Mouse (Mus musculus) heart, embryonic 14.5 days (tissue): ENCODE results near the gene Arhgap33. TPM values are rescaled to one million over a fixed set of nuclear protein-coding genes. Genes with fewer than 3 reads are reported as not detected.

Experiments
- ATAC-seq: fragments of 200-750 bp; cut with Nextera tagmentation; 2 replicates; pipeline ENCODE4 v1.8.0; 2017; ENCODE audit warnings: low read depth, moderate TSS enrichment; ENCODE audit not compliant: insufficient number of reproducible peaks, insufficient read depth, low FRiP score
- H3K27ac ChIP-seq, 2 experiments: fragments of 200-500 bp in 1 of 2; fragments of 300-500 bp in 1 of 2; sonication (generic) in 1 of 2; replicated peaks in 1 of 2; 2 replicates each; pipeline ENCODE4 v1.5.1; 2012 to 2014; ENCODE audit warnings: low read depth in 2 of 2, low read length in 2 of 2, control low read depth in 1 of 2, mild to moderate bottlenecking in 1 of 2, mixed read lengths in 1 of 2; ENCODE audit not compliant: control insufficient read depth in 1 of 2, insufficient read depth in 1 of 2
- H3K27me3 ChIP-seq: fragments of 300-500 bp; sonication (generic); 2 replicates; pipeline ENCODE4 v1.6.1; 2014; ENCODE audit warnings: mild to moderate bottlenecking, low read length, control low read depth; ENCODE audit not compliant: control insufficient read depth, insufficient read depth
- H3K36me3 ChIP-seq: fragments of 300-500 bp; sonication (generic); 2 replicates; pipeline ENCODE4 v1.6.1; 2014; ENCODE audit warnings: mild to moderate bottlenecking, control low read depth, low read length, mixed read lengths; ENCODE audit not compliant: control insufficient read depth, insufficient read depth
- H3K4me1 ChIP-seq, 2 experiments: fragments of 200-500 bp in 1 of 2; fragments of 300-500 bp in 1 of 2; sonication (generic) in 1 of 2; 2 replicates each; pipeline ENCODE4 v1.6.1; 2012 to 2014; ENCODE audit warnings: low read length in 2 of 2, control low read depth in 1 of 2, mixed read lengths in 1 of 2; ENCODE audit not compliant: control insufficient read depth in 2 of 2, insufficient read depth in 2 of 2
- H3K4me2 ChIP-seq: fragments of 300-500 bp; sonication (generic); 2 replicates; pipeline ENCODE4 v1.6.1; 2014; ENCODE audit warnings: mild to moderate bottlenecking, low read length
- H3K4me3 ChIP-seq, 2 experiments: fragments of 200-500 bp in 1 of 2; fragments of 300-500 bp in 1 of 2; sonication (generic) in 1 of 2; 2 replicates each; pipeline ENCODE4 v1.5.1; 2012 to 2014; ENCODE audit warnings: low read length in 2 of 2, mild to moderate bottlenecking in 2 of 2, control low read depth in 1 of 2, low read depth in 1 of 2, moderate library complexity in 1 of 2; ENCODE audit not compliant: control insufficient read depth in 1 of 2, insufficient read depth in 1 of 2
- H3K9ac ChIP-seq: fragments of 300-500 bp; sonication (generic); 2 replicates; pipeline ENCODE4 v1.6.1; 2014; ENCODE audit warnings: mild to moderate bottlenecking, low read length
- H3K9me3 ChIP-seq: fragments of 300-500 bp; sonication (generic); 2 replicates; pipeline ENCODE4 v1.6.1; 2016; ENCODE audit warnings: low read length, control low read depth; ENCODE audit not compliant: control insufficient read depth
- WGBS: fragments of 180-500 bp; shearing (Covaris S2); extraction: QIAGEN DNeasy Blood & Tissue Kit; methylation state at CpG from one replicate; pipeline ENCODE4 v1.1.7; 2014; 5-methylcytosine and 5-hydroxymethylcytosine counted together
- polyA plus RNA-seq: library from polyadenylated mRNA; unstranded; fragments of >200 nt; fragmentation: Nextera tagmentation; extraction: Ambion mirVana; gene quantifications from 2 replicates; pipeline ENCODE4 v1.2.1, GENCODE M21; 2014

The Arhgap33 gene
- polyA plus RNA-seq, 1 experiment from 2014 or later, result 9.0 TPM

DNA sequence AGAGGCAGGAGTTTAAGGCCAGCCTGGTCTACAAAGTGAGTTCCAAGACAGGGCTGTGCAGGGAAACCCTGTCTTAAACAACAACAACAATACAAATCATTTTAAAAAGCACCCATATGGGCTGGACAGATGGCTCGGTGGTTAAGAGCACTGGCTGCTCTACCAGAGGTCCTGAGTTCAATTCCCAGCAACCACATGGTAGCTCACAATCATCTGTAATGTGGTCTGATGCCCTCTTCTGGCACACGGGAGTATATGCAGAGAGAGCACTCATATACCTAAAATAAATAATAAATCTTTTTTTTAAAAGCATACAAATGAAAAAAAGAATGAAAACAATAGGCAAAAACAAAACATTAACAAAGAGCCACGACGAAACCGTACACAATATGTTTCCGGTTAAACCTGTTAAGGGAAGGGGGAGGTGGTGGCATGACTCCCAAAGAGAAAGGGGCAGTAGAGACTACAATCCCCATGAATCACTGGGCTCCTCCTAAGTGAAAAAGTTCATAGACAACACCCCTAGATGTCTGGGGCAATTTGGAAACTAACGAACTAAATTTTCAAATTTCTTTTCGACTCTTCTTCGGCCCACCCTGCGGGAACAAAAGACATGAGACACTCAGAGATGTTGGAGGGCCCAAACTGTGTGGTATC is 16.7 kb upstream of the Arhgap33 start:
- H3K9me3 ChIP-seq, result no peaks in the 10 kb centered on the region
- H3K36me3 ChIP-seq, result peaks cover 47% of the 10 kb centered on the region
- H3K27me3 ChIP-seq, result no peaks in the 10 kb centered on the region
- ATAC-seq, result peak; percentile 27
- peak overlapping the region; percentile 86 for H3K4me2 ChIP-seq
- peak overlapping the region; percentile 98 for H3K27ac ChIP-seq
- peak overlapping the region; percentile 89 for H3K9ac ChIP-seq
- H3K4me1 ChIP-seq, result peaks cover 8 to 14% of the 10 kb centered on the region in 2 experiments
- WGBS, result 3% methylated on average over 10 of the region's 10 CpGs
- peak overlapping the region; percentile 73 to 87 for H3K4me3 ChIP-seq

DNA sequence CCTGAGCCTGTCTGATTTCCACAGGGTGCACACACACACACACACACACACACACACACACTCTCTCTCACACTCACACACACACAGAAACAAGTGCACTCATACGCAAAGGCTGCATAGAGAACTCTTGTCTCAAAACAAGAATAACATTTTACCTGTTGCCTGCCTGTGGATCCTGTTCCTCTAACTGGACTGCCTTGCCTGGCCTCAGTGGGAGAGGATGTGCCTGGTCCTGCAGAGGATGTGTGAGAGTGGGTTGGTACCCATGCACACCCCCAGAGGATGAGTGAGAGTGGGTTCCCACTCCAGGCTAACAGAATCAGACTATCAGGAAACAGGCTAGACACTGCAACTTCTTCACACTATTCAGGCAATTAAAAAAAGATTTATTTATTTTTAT is 15.7 kb upstream of the Arhgap33 start:
- Histone ChIP-seq H3K27ac (no peak overlapping the region), H3K27me3 (no peaks in the 10 kb centered on the region), H3K9me3 (no peaks in the 10 kb centered on the region), H3K36me3 (peaks cover 47% of the 10 kb centered on the region), H3K4me3 (no peak overlapping the region), H3K4me1 (peaks cover 8 to 14% of the 10 kb centered on the region in 2 experiments), H3K4me2 (no peak overlapping the region), H3K9ac (no peak overlapping the region)
- 92% methylated on average over 1 of the region's 1 CpGs for WGBS
- no peak for ATAC-seq

DNA sequence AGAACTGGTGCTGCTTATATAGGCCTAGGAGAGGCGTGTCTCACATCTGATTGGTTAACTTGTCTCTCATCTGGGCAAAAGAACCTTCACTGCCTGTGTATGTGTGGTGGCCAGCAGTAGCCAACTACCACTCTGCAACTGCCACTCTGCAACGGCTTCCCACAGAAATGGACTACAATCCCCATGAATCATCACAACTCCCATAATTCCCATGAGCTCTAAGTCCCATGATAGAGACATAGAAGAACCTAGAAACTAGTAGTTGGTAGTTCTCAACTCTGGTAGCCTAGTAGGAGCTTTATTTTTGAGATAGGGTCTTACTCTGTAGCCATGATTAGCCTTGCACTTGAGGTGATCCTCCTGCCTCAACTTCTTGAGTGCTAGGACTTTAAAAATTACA is 15.0 kb upstream of the Arhgap33 start:
- Histone ChIP-seq H3K27me3 (no peaks in the 10 kb centered on the region), H3K4me3 (no peak overlapping the region), H3K36me3 (peaks cover 45% of the 10 kb centered on the region), H3K4me2 (no peak overlapping the region), H3K27ac (no peak overlapping the region), H3K4me1 (peaks cover 8 to 14% of the 10 kb centered on the region in 2 experiments), H3K9ac (no peak overlapping the region), H3K9me3 (no peaks in the 10 kb centered on the region)
- no peak for ATAC-seq
- 95% methylated on average over 2 of the region's 2 CpGs for WGBS

DNA sequence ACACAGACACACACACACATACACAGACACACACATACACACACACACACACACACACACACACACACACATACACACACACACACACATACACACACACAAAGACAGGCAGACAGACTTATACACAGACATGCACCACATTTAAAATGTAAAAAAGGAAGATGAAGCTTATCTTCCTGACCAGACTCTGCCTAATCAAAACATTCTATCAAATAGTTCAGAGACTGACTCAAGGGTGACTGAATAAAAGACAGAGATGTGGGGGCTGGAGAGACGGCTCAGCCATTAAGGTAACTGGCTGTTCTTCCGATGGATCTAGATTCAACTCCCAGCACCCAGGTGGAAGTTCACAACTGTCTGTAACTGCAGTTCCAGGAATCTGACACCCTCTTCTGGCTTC is 9.5 kb upstream of the Arhgap33 start:
- Histone ChIP-seq H3K9me3 (no peaks in the 10 kb centered on the region), H3K4me1 (no peaks in the 10 kb centered on the region), H3K4me2 (no peak overlapping the region), H3K27ac (no peak overlapping the region), H3K9ac (no peak overlapping the region), H3K36me3 (peaks cover 81% of the 10 kb centered on the region), H3K4me3 (no peak overlapping the region), H3K27me3 (no peaks in the 10 kb centered on the region)
- WGBS, result 93% methylated on average over 2 of the region's 2 CpGs
- no peak for ATAC-seq

DNA sequence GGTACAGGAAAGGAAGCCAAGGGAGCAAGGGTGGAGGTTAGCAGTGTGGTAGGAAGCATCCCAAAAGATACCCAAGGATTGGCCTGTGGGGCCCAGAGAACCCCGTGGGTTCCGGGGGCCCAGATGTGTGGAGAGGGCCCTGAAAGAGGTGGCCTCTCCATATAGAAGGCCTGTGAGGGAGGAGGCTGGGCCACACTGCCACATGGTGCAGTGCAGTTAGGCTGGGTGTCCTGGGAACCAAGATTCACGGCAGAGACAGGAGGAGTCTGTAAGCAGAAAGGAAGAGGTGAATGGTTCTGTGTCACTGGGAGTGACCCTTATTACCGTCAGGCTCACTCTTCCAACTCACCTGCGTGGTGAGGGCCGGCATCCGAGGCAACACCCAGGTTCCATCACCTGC is 5.7 kb upstream of the Arhgap33 start:
- Histone ChIP-seq H3K4me2 (no peak overlapping the region), H3K9ac (no peak overlapping the region), H3K4me1 (peaks cover 0 to 3% of the 10 kb centered on the region in 2 experiments; a peak in 1 of 4 replicates), H3K9me3 (no peaks in the 10 kb centered on the region), H3K4me3 (no peak overlapping the region), H3K36me3 (peaks cover 55% of the 10 kb centered on the region), H3K27me3 (no peaks in the 10 kb centered on the region), H3K27ac (no peak overlapping the region)
- ATAC-seq, result no peak
- WGBS, result 87% methylated on average over 7 of the region's 7 CpGs

- Histone ChIP-seq H3K9ac (peak overlapping the region; percentile 81), H3K4me3 (peak overlapping the region; percentile 74 to 75), H3K4me1 (peaks cover 17 to 30% of the 10 kb centered on the region in 2 experiments), H3K9me3 (no peaks in the 10 kb centered on the region), H3K27ac (no peak overlapping the region), H3K4me2 (peak overlapping the region; percentile 97), H3K36me3 (peaks cover 38% of the 10 kb centered on the region), H3K27me3 (no peaks in the 10 kb centered on the region)
- 11% methylated on average over 25 of the region's 26 CpGs for WGBS
- ATAC-seq, result no peak
These were observed 773 bp downstream of the Arhgap33 start for GRCm38 (mm10) chr7:30533941-30534632.

GRCm38 (mm10) chr7:30532931-30533330 is 1.9 kb downstream of the Arhgap33 start:
- WGBS, result 23% methylated on average over 8 of the region's 8 CpGs
- H3K36me3 ChIP-seq, result peaks cover 45% of the 10 kb centered on the region
- peaks cover 17 to 30% of the 10 kb centered on the region in 2 experiments for H3K4me1 ChIP-seq
- no peak for ATAC-seq
- no peak overlapping the region for H3K27ac ChIP-seq
- 0 out of 2 replicates have a peak overlapping the region, but pooled peaks have one; percentile 8 for H3K4me2 ChIP-seq
- H3K9ac ChIP-seq, result peak overlapping the region; percentile 16; the same call in 1 of the 2 replicates
- no peaks in the 10 kb centered on the region for H3K9me3 ChIP-seq
- H3K27me3 ChIP-seq, result 0 out of 2 replicates have a peak, but pooled peaks cover 2% of the 10 kb centered on the region
- no peak overlapping the region for H3K4me3 ChIP-seq
